In the genomic region with DNA sequence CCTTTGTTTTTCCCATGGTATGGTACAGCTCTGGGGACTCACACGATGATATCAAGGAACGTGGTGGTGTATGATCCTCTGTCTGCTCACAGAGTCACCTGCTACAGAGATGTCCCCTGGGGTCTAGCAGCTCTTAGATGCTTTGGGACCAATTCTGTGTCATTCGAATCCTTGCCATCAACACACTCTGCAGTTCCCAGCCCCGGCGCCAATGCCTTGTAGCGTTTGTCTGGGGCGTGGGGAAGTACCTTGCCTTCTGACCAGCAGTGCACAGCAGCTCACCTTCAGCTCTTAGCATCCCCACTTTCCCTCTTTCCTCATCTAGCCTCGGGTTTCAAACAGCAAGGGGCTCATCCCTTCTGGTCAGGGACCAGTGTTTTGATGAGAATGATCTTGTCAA, we compare ENCODE assay signal across 26 mouse cellular contexts.
"Had no signal": no experiment of that assay in that cellular context is flagged by ENCODE, and none has a peak within 500 bp of the region (broad histone marks: within the 10 kb centered on the region; RNA-seq: fewer than 3 reads in every experiment).

No protein-coding gene starts in this region.

- H3K9me3 ChIP-seq: heart, embryonic 13.5 days; heart, embryonic 15.5 days; intestine, embryonic 15.5 days; kidney, embryonic 15.5 days; limb, embryonic 10.5 days; limb, embryonic 12.5 days had no signal

- H3K4me2 ChIP-seq: heart, embryonic 11.5 days; heart, embryonic 13.5 days; heart, embryonic 15.5 days; hindbrain, embryonic 14.5 days; intestine, embryonic 15.5 days; kidney, embryonic 15.5 days; limb, embryonic 12.5 days had no signal

- H3K27me3 ChIP-seq: heart, embryonic 13.5 days; heart, embryonic 15.5 days; intestine, embryonic 15.5 days; kidney, embryonic 15.5 days; limb, embryonic 12.5 days had no signal

- H3K9ac ChIP-seq: heart, embryonic 13.5 days; heart, embryonic 15.5 days; hindbrain, embryonic 14.5 days; intestine, embryonic 15.5 days; kidney, embryonic 15.5 days; limb, embryonic 12.5 days had no signal

- H3K4me1 ChIP-seq: heart, embryonic 13.5 days; heart, embryonic 15.5 days; intestine, embryonic 15.5 days; kidney, embryonic 15.5 days; limb, embryonic 10.5 days; limb, embryonic 12.5 days had no signal

- H3K36me3 ChIP-seq: heart, embryonic 13.5 days; heart, embryonic 15.5 days; intestine, embryonic 15.5 days; kidney, embryonic 15.5 days; limb, embryonic 10.5 days; limb, embryonic 12.5 days had no signal

- H3K27ac ChIP-seq: gastrocnemius, adult 2 months; heart, adult 2 months; heart, embryonic 13.5 days; heart, embryonic 15.5 days; hindbrain, embryonic 14.5 days; intestine, embryonic 15.5 days; kidney, embryonic 15.5 days; kidney, postnatal 0 days; layer of hippocampus, adult 2 months; left cerebral cortex, adult 2 months; limb, embryonic 10.5 days; limb, embryonic 12.5 days had no signal

- DNase-seq: gastrocnemius, adult 2 months; gastrocnemius, postnatal 10 days; gastrocnemius, postnatal 25 days; heart, adult 11 months; heart, adult 2 months; heart, postnatal 14 days; heart, postnatal 36 days; kidney, adult 18-20 months; kidney, adult 8-10 months; kidney, postnatal 14 days; kidney, postnatal 36 days; liver had no signal

- H3K4me3 ChIP-seq: gastrocnemius, adult 2 months; heart, adult 2 months; heart, embryonic 13.5 days; heart, embryonic 15.5 days; intestine, embryonic 15.5 days; kidney, embryonic 15.5 days; layer of hippocampus, adult 2 months; left cerebral cortex, adult 2 months; limb, embryonic 10.5 days; limb, embryonic 12.5 days had no signal

- ATAC-seq: hindbrain, embryonic 16.5 days; inflammation-experienced regulatory T-cells, adult 6 months; intestine, embryonic 15.5 days; intestine, postnatal 0 days had no signal
